Mouse (Mus musculus): ENCODE results near the gene Ces1g.

Gene Ces1g

DNA sequence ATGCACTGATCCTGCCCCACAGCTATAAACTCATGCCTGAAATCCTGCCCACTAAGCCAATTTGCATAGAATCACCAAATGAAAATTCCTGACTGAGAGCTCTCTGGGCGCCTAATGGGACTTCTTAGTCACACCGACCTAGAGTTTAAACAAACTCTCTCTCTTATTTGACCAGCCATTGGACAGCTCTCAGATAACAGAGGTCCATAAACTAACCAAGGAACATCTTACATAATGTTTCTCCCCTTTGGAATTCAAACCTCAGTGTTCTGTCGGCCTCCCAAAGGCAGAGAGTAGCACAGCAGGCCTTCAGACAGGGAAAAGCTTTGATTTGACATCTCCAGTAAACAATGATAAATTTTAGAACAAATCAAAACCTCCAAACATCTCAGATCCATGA lies at the start of gene Ces1g:
Gene Ces1g (minus strand): TSS at position 102 of the 400 bp plus-strand sequence.
- no peak for DNase-seq

DNA sequence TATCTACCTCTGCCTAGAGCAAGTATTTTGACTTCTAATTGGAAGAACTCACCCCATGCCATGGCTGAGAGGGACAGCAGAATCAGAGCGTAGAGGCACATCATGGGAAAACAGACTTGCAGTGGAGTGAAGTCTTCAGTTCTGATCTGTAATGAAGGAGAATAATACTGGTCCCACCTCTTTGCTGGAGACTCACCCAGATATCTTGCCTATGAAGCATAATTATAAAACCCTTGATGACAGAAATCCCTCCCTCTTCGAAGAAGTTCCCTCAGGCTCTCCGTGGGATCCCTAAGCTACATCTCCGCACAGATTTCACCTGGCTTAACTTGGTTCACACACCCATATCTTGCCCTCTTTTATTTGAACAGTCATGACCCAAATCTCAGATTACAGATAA lies 42.5 kb upstream of the Ces1g start, which contains the start of gene Ces1h:
Gene Ces1h (minus strand): TSS at position 101 of the 400 bp plus-strand sequence.
- no peak for DNase-seq

- no peak for DNase-seq
Measured at GRCm38 (mm10) chr8:93369481-93369880, 32.4 kb upstream of the Ces1g start.

DNA sequence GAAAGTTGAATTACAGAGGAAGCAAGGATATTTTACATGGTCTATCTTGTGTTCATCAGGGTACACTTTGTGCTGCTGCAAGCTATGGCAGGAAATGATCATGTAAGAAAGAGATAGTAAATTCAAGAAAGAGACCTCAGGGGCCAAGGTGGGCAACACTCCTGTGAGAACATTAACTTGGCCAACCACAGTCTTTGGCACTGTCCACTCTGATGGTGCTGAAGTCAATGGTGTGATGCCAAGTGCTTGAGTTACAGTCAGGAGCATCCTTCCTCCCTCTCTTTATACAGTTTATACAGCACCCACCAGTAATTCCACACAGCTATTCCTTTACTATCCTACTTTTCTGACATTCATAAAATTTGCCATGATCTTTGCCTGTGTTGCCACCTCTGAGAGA lies 23.0 kb upstream of the Ces1g start:
- no peak for DNase-seq

- no peak for DNase-seq
Measured at GRCm38 (mm10) chr8:93339531-93339930, 2.4 kb upstream of the Ces1g start.

GRCm38 (mm10) chr8:93332703-93333102 lies 4.4 kb downstream of the Ces1g start:
- DNase-seq: no peak

- DNase-seq: no peak
Measured at GRCm38 (mm10) chr8:93331151-93331550, 6.0 kb downstream of the Ces1g start.

GRCm38 (mm10) chr8:93325123-93325522 lies 12.0 kb downstream of the Ces1g start:
- DNase-seq: no peak

DNA sequence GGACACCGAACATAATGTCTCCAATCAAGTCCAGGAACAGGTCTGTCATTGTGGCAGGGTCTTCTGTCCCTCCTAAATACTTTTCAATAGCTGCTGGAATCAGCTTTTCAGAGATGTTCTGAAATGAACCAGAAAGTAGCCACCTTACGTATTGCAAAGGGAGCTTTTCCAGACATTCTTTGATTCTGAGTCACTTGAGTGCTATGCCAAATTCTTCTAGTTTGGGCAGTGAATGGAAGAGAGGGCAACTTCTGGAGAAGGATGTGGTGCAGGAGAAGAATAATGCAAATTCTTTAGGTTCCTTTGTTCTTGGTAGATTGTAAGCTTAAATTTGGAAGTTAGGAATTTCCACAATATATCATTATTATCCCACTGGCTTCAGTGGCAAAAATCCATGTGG lies 20.1 kb downstream of the Ces1g start:
- DNase-seq: no peak

GRCm38 (mm10) chr8:93315557-93315956 lies 21.6 kb downstream of the Ces1g start:
- DNase-seq: no peak

- no peak for DNase-seq
Measured at GRCm38 (mm10) chr8:93283896-93284295, 53.2 kb downstream of the Ces1g start.

GRCm38 (mm10) chr8:93282349-93282748 lies 54.8 kb downstream of the Ces1g start:
- no peak for DNase-seq

DNA sequence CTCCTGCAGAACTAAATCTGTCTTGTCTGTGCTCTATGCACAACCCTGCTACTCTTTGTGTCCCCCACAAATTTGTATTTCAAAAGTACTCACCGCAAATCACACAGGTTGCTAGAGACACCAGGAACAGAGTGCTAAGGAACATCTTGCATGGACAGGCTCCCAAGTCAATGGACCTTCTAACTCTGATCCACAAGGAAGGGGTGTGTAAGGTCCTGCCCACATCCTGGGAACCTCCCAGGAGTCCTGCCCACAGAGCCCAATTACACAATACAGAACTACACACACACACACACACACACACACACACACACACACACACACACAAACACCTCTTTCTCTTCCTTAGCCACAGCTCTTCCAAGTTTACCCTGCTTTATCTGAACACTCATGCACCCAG lies 57.6 kb downstream of the Ces1g start, which contains the start of gene Ces1f:
Gene Ces1f (minus strand): TSS at position 192 of the 400 bp plus-strand sequence.
- no peak for DNase-seq

DNA sequence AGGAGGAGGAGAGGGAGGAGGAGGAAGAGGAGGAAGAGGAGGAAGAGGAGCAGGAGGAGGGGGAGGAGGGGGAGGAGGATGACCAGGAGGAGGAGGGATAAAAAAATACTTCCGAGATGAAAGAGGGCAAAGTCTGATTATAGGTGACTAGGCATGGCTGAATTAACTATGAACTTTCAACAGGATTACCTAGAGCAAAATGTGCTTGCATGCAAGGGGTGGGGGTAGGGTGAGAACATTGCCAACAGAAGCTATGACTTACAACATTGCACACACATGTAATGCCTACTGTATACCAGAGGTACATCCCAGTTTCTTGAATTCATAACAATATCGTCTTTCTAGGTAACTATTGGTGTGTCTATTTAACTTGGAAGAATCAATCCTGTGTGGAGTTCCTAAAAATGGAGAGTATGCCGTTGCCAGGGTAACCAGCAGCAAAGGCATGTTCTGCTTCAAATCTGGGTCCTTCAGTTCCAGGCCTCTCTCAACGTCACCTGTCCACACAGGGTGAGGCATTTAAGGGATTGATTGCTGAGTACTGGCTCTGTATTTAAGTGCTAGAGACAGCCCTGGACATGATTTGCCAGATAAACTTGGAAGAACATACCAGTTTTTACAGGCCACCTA lies 58.8 kb downstream of the Ces1g start:
- DNase-seq: no peak

GRCm38 (mm10) chr8:93274609-93275008 lies 62.5 kb downstream of the Ces1g start:
- no peak for DNase-seq

- no peak for DNase-seq
Measured at GRCm38 (mm10) chr8:93273321-93273720, 63.8 kb downstream of the Ces1g start.

GRCm38 (mm10) chr8:93272686-93273085 lies 64.4 kb downstream of the Ces1g start:
- DNase-seq: peak; percentile 28 to 61

- DNase-seq: no peak
Measured at GRCm38 (mm10) chr8:93261436-93261835, 75.7 kb downstream of the Ces1g start.

DNA sequence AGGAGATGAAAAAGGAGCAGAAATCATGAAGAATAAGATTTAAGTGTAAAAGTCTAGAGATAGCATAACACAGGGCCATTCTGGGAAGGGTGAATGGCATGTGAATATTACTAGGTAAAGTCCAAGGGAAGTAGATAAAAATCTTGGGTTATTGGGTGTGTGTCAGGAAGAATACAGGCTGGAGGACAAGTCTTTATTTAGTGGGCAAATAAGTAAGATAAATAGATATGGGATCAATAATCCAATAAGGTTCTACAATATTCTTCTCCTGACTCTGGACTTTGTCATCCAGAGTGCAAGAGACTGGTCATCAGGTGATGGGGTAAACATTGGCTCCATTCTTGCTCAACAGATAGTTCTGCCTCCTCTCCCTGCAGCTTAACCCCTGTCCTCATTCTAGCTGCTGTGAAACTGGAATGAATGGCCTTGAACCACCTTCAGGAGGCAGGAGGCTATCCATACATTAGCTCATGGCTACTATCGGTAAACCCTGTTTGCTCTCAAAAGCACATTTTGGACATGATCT lies 84.6 kb downstream of the Ces1g start:
- no peak for DNase-seq

Measured in cerebellum, postnatal 25 days (tissue).